Mouse (Mus musculus): ENCODE data around the gene Gm5089. TPM values are rescaled to one million over a fixed set of nuclear protein-coding genes. Genes with fewer than 3 reads are reported as not detected.

Gm5089 gene
- total and polyA plus RNA-seq, 3 experiments, result 0.05 TPM; not detected in 2

DNA sequence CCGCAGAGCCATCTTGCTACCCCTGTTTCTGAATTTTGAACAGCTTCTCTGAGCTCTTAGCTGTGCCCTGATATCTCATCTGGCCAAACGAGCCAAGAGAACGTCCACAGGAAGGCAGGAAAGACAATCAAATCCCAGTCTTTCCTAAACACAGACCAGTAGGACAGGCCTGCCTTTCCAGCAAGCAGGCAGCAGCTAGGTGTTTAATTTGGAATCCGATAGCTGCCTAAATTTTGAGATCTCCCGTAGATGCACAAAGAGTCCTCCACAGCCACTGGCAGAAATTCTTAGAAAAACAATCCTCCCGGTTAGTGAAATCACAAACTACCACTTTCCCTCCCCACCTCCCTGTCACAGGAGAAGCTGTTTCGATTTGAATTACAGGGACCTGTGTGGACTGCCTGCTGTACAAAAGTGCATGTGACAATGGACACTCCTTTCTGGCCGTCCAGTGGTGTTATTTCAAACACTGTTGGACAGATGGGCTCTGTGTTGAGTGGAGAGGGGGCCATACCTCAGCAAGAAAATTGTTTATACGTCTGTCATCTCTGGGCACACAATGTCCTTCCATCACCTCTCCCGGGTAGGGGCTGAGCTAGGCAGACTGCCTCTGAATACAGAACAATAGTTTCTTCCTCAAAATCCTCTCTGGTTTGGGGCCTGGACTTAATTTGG, 24.2 kb downstream of the Gm5089 start:
- no peaks in the 10 kb centered on the region for H3K9me3 ChIP-seq (replicated peaks)
- DNase-seq (ENCODE audit: low spot score) (no peak), ATAC-seq (ENCODE audit: extremely low read depth, insufficient number of reproducible peaks, low FRiP score, poor library complexity, severe bottlenecking) (no peak)
- H3K27me3 ChIP-seq (ENCODE audit: insufficient read depth, low read length), result no peaks in the 10 kb centered on the region; the same call in 1 of the 2 replicates
- H3K36me3 ChIP-seq (replicated peaks), result no peaks in the 10 kb centered on the region
- no peaks in the 10 kb centered on the region for H3K4me1 ChIP-seq (ENCODE audit: insufficient read depth, low read depth, low read length)
- TF ChIP-seq GATA1 (IDR thresholded peaks at IDR 0.05; ENCODE audit: borderline replicate concordance, low read length) (no peak), CTCF (IDR thresholded peaks at IDR 0.05; ENCODE audit: low read depth, low read length) (no peak), TAL1 (conservative IDR thresholded peaks at IDR 0.05; ENCODE audit: low read depth, low read length) (no peak), GATA2 (IDR thresholded peaks at IDR 0.05; ENCODE audit: borderline replicate concordance, low read depth, low read length) (no peak), POLR2AphosphoS5 (IDR thresholded peaks at IDR 0.05; ENCODE audit: insufficient replicate concordance, low read depth, low read length) (no peak)
- no peak overlapping the region for H3K4me3 ChIP-seq (ENCODE audit: low read depth, low read length)

DNA sequence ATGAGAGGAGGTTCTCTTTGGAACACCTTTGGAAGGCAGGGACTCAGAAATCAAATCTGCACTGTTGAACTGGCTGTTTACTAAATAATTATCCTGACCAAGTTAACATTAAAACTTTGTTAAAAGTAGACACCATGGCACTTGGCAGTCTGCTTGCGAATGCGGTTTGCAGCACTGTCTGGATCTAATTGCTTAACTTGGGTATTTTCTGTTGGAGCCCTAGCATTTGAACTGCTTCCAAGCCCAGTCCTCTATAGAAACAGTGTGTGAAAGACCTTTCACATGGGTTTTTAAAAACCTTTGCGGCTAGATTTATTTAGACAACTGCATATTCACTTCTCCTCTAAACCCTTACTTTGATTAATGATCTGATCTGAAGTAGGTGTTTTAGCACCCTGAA, 26.5 kb downstream of the Gm5089 start:
- Histone ChIP-seq H3K4me3 (ENCODE audit: low read depth, low read length) (no peak overlapping the region), H3K9me3 (replicated peaks) (no peaks in the 10 kb centered on the region; the same call in 1 of the 2 replicates), H3K36me3 (replicated peaks) (no peaks in the 10 kb centered on the region), H3K4me1 (ENCODE audit: insufficient read depth, low read depth, low read length) (no peaks in the 10 kb centered on the region), H3K27me3 (ENCODE audit: insufficient read depth, low read length) (peaks cover 3% of the 10 kb centered on the region; the same call in 1 of the 2 replicates)
- TF ChIP-seq GATA1 (IDR thresholded peaks at IDR 0.05; ENCODE audit: borderline replicate concordance, low read length) (no peak), TAL1 (conservative IDR thresholded peaks at IDR 0.05; ENCODE audit: low read depth, low read length) (no peak), POLR2AphosphoS5 (IDR thresholded peaks at IDR 0.05; ENCODE audit: insufficient replicate concordance, low read depth, low read length) (no peak), GATA2 (IDR thresholded peaks at IDR 0.05; ENCODE audit: borderline replicate concordance, low read depth, low read length) (no peak), CTCF (IDR thresholded peaks at IDR 0.05; ENCODE audit: low read depth, low read length) (no peak)
- ATAC-seq (ENCODE audit: extremely low read depth, insufficient number of reproducible peaks, low FRiP score, poor library complexity, severe bottlenecking), result no peak
- no peak for DNase-seq (ENCODE audit: low spot score)

DNA sequence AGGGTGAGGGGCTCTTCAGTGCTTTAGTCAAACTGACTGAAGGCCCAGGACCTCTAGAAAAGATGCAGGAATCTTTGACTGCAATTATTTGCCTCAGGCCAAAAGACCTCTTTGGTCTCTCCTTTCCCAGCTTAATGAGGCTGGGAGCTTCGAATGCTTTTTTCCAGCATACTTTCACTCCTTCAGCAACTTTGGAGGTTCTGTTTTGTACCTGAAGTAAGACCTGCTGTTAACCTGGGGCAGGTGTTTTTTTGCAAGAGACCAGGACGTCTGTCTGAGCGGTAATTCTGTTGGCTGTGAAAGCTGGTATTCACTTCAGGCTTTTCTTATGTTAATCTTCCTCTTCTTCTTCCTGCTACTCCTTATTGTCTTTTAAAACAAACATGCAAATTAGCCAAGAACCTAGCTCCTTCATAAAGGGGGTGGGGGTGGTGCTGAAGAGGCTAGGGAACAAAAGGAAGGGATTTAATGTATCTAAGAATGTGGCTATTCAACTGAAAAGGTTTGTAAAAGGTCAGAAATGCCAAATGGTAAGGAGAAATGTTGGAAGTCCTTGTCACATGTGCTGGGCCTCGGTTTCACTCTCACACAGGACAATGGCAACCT, 34.6 kb downstream of the Gm5089 start:
- H3K36me3 ChIP-seq (replicated peaks), result no peaks in the 10 kb centered on the region
- no peak overlapping the region for H3K4me3 ChIP-seq (ENCODE audit: low read depth, low read length)
- no peak for DNase-seq (ENCODE audit: low spot score)
- TF ChIP-seq CTCF (IDR thresholded peaks at IDR 0.05; ENCODE audit: low read depth, low read length) (no peak), TAL1 (conservative IDR thresholded peaks at IDR 0.05; ENCODE audit: low read depth, low read length) (no peak), POLR2AphosphoS5 (IDR thresholded peaks at IDR 0.05; ENCODE audit: insufficient replicate concordance, low read depth, low read length) (no peak), GATA1 (IDR thresholded peaks at IDR 0.05; ENCODE audit: borderline replicate concordance, low read length) (no peak), GATA2 (IDR thresholded peaks at IDR 0.05; ENCODE audit: borderline replicate concordance, low read depth, low read length) (no peak)
- peaks cover 13% of the 10 kb centered on the region for H3K27me3 ChIP-seq (ENCODE audit: insufficient read depth, low read length)
- H3K9me3 ChIP-seq (replicated peaks), result no peaks in the 10 kb centered on the region; the same call in 1 of the 2 replicates
- no peak for ATAC-seq (ENCODE audit: extremely low read depth, insufficient number of reproducible peaks, low FRiP score, poor library complexity, severe bottlenecking)
- no peaks in the 10 kb centered on the region for H3K4me1 ChIP-seq (ENCODE audit: insufficient read depth, low read depth, low read length)

DNA sequence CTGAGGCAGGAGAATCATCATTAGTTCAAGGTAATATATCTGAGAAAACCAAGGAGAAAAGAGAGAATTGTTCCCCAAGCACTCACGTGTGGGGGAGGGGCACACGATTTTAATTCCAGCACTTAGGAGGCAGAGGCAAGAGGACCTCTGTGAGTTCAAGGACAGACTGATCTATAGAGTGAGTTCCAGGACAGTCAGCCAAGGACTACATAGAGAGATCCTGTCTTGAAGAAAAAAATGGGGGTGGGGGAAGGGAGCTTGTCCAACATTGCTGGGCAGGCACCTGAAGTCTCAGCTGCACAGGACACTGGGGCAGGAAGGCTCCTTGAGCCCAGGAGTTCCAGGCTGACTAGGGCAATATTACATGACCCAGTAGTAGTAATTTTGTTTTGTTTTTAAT, 36.1 kb downstream of the Gm5089 start:
- Histone ChIP-seq H3K36me3 (replicated peaks) (no peaks in the 10 kb centered on the region), H3K4me3 (ENCODE audit: low read depth, low read length) (no peak overlapping the region), H3K9me3 (replicated peaks) (no peaks in the 10 kb centered on the region), H3K27me3 (ENCODE audit: insufficient read depth, low read length) (peaks cover 13% of the 10 kb centered on the region), H3K4me1 (ENCODE audit: insufficient read depth, low read depth, low read length) (no peaks in the 10 kb centered on the region)
- DNase-seq (ENCODE audit: low spot score) (no peak), ATAC-seq (ENCODE audit: extremely low read depth, insufficient number of reproducible peaks, low FRiP score, poor library complexity, severe bottlenecking) (no peak)
- TF ChIP-seq CTCF (IDR thresholded peaks at IDR 0.05; ENCODE audit: low read depth, low read length) (no peak), POLR2AphosphoS5 (IDR thresholded peaks at IDR 0.05; ENCODE audit: insufficient replicate concordance, low read depth, low read length) (no peak), GATA2 (IDR thresholded peaks at IDR 0.05; ENCODE audit: borderline replicate concordance, low read depth, low read length) (no peak), GATA1 (IDR thresholded peaks at IDR 0.05; ENCODE audit: borderline replicate concordance, low read length) (no peak), TAL1 (conservative IDR thresholded peaks at IDR 0.05; ENCODE audit: low read depth, low read length) (no peak)

DNA sequence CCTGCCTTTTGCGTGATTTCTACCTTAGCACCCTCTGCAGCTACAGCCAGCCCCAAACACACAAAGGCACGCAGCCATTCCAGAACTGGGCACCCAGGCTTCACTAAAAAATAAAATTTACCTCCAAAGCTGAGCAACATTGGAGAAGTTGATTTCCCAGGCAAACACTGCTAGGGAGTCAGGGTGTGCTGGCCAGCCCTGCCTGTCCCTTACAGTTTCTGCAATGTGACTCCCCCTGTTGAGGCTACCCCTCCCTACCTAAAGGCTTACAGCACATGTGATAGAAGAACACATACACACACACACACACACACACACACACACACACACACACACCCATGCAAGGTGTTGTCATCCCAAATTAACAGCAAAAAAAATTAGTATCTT, 37.4 kb downstream of the Gm5089 start:
- no peak for ATAC-seq (ENCODE audit: extremely low read depth, insufficient number of reproducible peaks, low FRiP score, poor library complexity, severe bottlenecking)
- no peaks in the 10 kb centered on the region for H3K36me3 ChIP-seq (replicated peaks)
- TF ChIP-seq GATA2 (IDR thresholded peaks at IDR 0.05; ENCODE audit: borderline replicate concordance, low read depth, low read length) (no peak), POLR2AphosphoS5 (IDR thresholded peaks at IDR 0.05; ENCODE audit: insufficient replicate concordance, low read depth, low read length) (no peak), TAL1 (conservative IDR thresholded peaks at IDR 0.05; ENCODE audit: low read depth, low read length) (no peak), CTCF (IDR thresholded peaks at IDR 0.05; ENCODE audit: low read depth, low read length) (no peak), GATA1 (IDR thresholded peaks at IDR 0.05; ENCODE audit: borderline replicate concordance, low read length) (no peak)
- H3K4me3 ChIP-seq (ENCODE audit: low read depth, low read length), result no peak overlapping the region
- no peaks in the 10 kb centered on the region for H3K4me1 ChIP-seq (ENCODE audit: insufficient read depth, low read depth, low read length)
- DNase-seq (ENCODE audit: low spot score), result no peak
- H3K27me3 ChIP-seq (ENCODE audit: insufficient read depth, low read length), result peaks cover 13% of the 10 kb centered on the region
- H3K9me3 ChIP-seq (replicated peaks), result no peaks in the 10 kb centered on the region

DNA sequence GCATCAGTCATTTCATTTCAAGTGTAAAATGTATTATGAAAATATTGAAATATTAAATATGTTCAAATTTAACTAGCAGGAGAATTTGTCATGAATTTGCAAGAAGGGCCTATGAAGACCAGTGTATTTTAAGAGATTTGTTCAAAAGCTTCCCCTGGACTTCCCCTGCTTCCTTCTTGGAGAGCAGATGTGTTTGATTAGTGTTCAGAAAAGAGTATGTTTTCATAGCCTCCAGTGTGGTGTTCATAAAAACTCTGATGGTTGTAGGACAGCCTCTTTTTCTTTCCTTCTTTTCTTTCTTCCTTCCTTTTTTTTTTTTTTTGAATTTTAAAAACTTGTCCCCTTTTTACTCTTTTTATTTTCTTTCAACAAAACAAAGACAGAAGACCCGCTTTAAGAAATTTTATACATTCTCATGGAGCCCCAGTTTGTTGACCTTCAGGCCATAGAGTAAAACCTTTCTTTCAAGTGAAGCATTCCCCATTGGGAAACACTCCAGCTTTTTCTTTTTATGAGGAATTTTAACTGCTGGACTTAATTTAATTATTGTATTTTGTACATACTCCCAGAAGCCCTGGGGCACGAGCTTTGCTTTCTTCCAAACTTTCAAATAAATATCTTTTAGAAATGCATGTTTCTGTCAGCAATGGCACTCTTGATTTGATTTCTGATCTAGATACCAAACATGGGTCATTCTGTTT, 37.9 kb downstream of the Gm5089 start:
- Histone ChIP-seq H3K9me3 (replicated peaks) (no peaks in the 10 kb centered on the region), H3K4me1 (ENCODE audit: insufficient read depth, low read depth, low read length) (no peaks in the 10 kb centered on the region), H3K4me3 (ENCODE audit: low read depth, low read length) (no peak overlapping the region), H3K36me3 (replicated peaks) (no peaks in the 10 kb centered on the region), H3K27me3 (ENCODE audit: insufficient read depth, low read length) (peaks cover 9% of the 10 kb centered on the region)
- no peak for TF ChIP-seq POLR2AphosphoS5 (IDR thresholded peaks at IDR 0.05; ENCODE audit: insufficient replicate concordance, low read depth, low read length)
- TF ChIP-seq GATA2 (IDR thresholded peaks at IDR 0.05; ENCODE audit: borderline replicate concordance, low read depth, low read length), result no peak
- ATAC-seq (ENCODE audit: extremely low read depth, insufficient number of reproducible peaks, low FRiP score, poor library complexity, severe bottlenecking) (no peak), DNase-seq (ENCODE audit: low spot score) (no peak)

Measured in G1E (cell line).